In the genomic region with DNA sequence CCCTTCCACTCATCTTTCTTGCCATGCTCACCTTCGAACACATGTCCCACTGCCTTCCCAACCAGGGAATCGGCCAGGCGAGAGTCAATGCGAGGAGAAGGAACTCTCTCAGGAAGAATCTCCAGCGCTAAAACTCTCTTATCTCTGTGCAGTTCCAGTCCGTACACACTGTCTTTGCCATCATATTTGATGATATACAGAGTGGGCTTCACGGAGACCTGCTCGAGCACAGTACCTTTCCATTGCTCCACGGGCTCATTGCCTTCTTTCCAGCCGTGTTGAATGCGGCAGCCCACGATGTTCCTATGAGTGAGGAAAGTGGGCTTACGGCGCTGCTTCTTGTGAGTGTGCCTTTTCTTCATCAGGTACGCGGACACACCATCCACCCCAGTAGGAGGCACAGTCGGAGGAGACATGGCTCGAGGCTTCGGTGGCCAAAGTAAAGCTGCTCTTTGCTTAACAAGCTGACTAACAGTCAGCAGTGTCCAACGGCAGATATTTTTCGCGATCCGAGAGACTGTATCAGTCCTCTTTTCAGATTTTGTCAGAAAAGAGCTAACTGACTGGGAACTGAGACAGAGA, we compare ENCODE assay signal across 8 mouse cellular contexts. TPM values are rescaled to one million over a fixed set of nuclear protein-coding genes. Genes with fewer than 3 reads are reported as not detected.
DNase-seq lines count a peak whose midpoint lies in the region; ATAC-seq and TF ChIP-seq lines count a peak whose summit lies in the region.

No protein-coding gene starts in this region.

- ATAC-seq in embryonic facial prominence, embryonic 13.5 days (ENCODE audit: insufficient number of reproducible peaks, insufficient read depth, low FRiP score, low TSS enrichment, low read depth): no peak
- ATAC-seq in hindbrain, embryonic 16.5 days: peak; percentile 74
- peak; percentile 51 for ATAC-seq in lung, embryonic 16.5 days (ENCODE audit: low read depth)

- in situ Hi-C loops in ES-E14 (cut with MboI; ENCODE audit: low sequenced_read_pairs in 2 of 2, unreplicated experiment in 2 of 2): no loop called here

- no peak; the same call in 1 of the 2 replicates for TF ChIP-seq CTCF in layer of hippocampus, adult 2 months (conservative IDR thresholded peaks at IDR 0.05)
- no peak for TF ChIP-seq CTCF in testis, adult 2 months (IDR thresholded peaks at IDR 0.05; ENCODE audit: control insufficient read depth, insufficient read depth, insufficient replicate concordance, low read depth, low read length)

- 22% methylated on average over 23 of the region's 23 CpGs for WGBS in embryonic facial prominence, embryonic 13.5 days
- 20% methylated on average over 23 of the region's 23 CpGs for WGBS in hindbrain, embryonic 16.5 days
- WGBS in lung, embryonic 16.5 days: 18% methylated on average over 23 of the region's 23 CpGs

- peak overlapping the region; percentile 69 for H3K4me3 ChIP-seq in layer of hippocampus, adult 2 months
- peak overlapping the region; percentile 85 to 95 for H3K4me3 ChIP-seq in ES-E14 (ENCODE audit: insufficient read depth in 1 of 2, low read depth in 1 of 2, low read length in 2 of 2, poor library complexity in 1 of 2, severe bottlenecking in 1 of 2)
- peak overlapping the region; percentile 53 for H3K4me3 ChIP-seq in embryonic facial prominence, embryonic 13.5 days
- peak overlapping the region; percentile 55 for H3K4me3 ChIP-seq in hindbrain, embryonic 16.5 days (ENCODE audit: low read length)
- peak overlapping the region; percentile 59 for H3K4me3 ChIP-seq in lung, embryonic 16.5 days (ENCODE audit: low read length)
- H3K4me3 ChIP-seq in testis, adult 2 months (ENCODE audit: control insufficient read depth, low read depth, low read length): peak overlapping the region; percentile 88

- H3K27ac ChIP-seq in layer of hippocampus, adult 2 months: peak overlapping the region; percentile 89
- peak overlapping the region; percentile 77; the same call in 1 of the 2 replicates for H3K27ac ChIP-seq in ES-E14 (ENCODE audit: insufficient read depth, low read depth, low read length, poor library complexity, severe bottlenecking)
- peak overlapping the region; percentile 96 for H3K27ac ChIP-seq in embryonic facial prominence, embryonic 13.5 days
- peak overlapping the region; percentile 87 for H3K27ac ChIP-seq in hindbrain, embryonic 16.5 days (ENCODE audit: low read depth, low read length)
- H3K27ac ChIP-seq in lung, embryonic 16.5 days (ENCODE audit: low read length): peak overlapping the region; percentile 95
- peak overlapping the region; percentile 85 for H3K27ac ChIP-seq in testis, adult 2 months (ENCODE audit: control insufficient read depth, insufficient read depth, low read depth, low read length)

- H3K9me3 ChIP-seq in ES-E14 (ENCODE audit: control insufficient read depth, insufficient read depth, low read depth, low read length): no peaks in the 10 kb centered on the region
- no peaks in the 10 kb centered on the region for H3K9me3 ChIP-seq in embryonic facial prominence, embryonic 13.5 days
- no peaks in the 10 kb centered on the region for H3K9me3 ChIP-seq in hindbrain, embryonic 16.5 days (ENCODE audit: control insufficient read depth, low read length)
- H3K9me3 ChIP-seq in lung, embryonic 16.5 days (ENCODE audit: control insufficient read depth, low read length): no peaks in the 10 kb centered on the region

- H3K27me3 ChIP-seq in embryonic facial prominence, embryonic 13.5 days: peaks cover 13% of the 10 kb centered on the region
- H3K27me3 ChIP-seq in hindbrain, embryonic 16.5 days (replicated peaks; ENCODE audit: control insufficient read depth, insufficient read depth, low read length): no peaks in the 10 kb centered on the region
- H3K27me3 ChIP-seq in lung, embryonic 16.5 days (ENCODE audit: control insufficient read depth, insufficient read depth, low read depth, low read length): no peaks in the 10 kb centered on the region
- H3K27me3 ChIP-seq in testis, adult 2 months (ENCODE audit: control insufficient read depth, insufficient read depth, low read length): no peaks in the 10 kb centered on the region

- H3K4me1 ChIP-seq in ES-E14 (ENCODE audit: control insufficient read depth in 2 of 2, insufficient read depth in 2 of 2, low read length in 2 of 2, poor library complexity in 1 of 2): no peaks in the 10 kb centered on the region
- no peaks in the 10 kb centered on the region for H3K4me1 ChIP-seq in embryonic facial prominence, embryonic 13.5 days
- peaks cover 2% of the 10 kb centered on the region; the same call in 1 of the 2 replicates for H3K4me1 ChIP-seq in hindbrain, embryonic 16.5 days (ENCODE audit: control insufficient read depth, insufficient read depth, low read depth, low read length)
- H3K4me1 ChIP-seq in lung, embryonic 16.5 days (replicated peaks; ENCODE audit: control insufficient read depth, insufficient read depth, low read length): no peaks in the 10 kb centered on the region
- H3K4me1 ChIP-seq in testis, adult 2 months (ENCODE audit: control insufficient read depth, insufficient read depth, low read length): peaks cover 2% of the 10 kb centered on the region

- DNase-seq in layer of hippocampus, adult 2 months (ENCODE audit: low spot score in 2 of 2): no peak
- no peak for DNase-seq in layer of hippocampus, postnatal 14 days (ENCODE audit: low spot score in 2 of 2)
- DNase-seq in ES-E14 (ENCODE audit: low read depth, low spot score): peak; percentile 16
- DNase-seq in cerebellum, adult 9-11 months: no peak

- H3K36me3 ChIP-seq in ES-E14 (ENCODE audit: control insufficient read depth, insufficient read depth, low read length, poor library complexity, severe bottlenecking): no peaks in the 10 kb centered on the region
- H3K36me3 ChIP-seq in embryonic facial prominence, embryonic 13.5 days: no peaks in the 10 kb centered on the region
- no peaks in the 10 kb centered on the region for H3K36me3 ChIP-seq in hindbrain, embryonic 16.5 days (ENCODE audit: control insufficient read depth, insufficient read depth, low read length)
- H3K36me3 ChIP-seq in lung, embryonic 16.5 days (ENCODE audit: control insufficient read depth, insufficient read depth, low read length): no peaks in the 10 kb centered on the region
- H3K36me3 ChIP-seq in testis, adult 2 months (ENCODE audit: control insufficient read depth, insufficient read depth, low read length): no peaks in the 10 kb centered on the region

- peak overlapping the region; percentile 60 for H3K4me2 ChIP-seq in embryonic facial prominence, embryonic 13.5 days
- H3K4me2 ChIP-seq in hindbrain, embryonic 16.5 days (ENCODE audit: low read length): peak overlapping the region; percentile 68
- H3K4me2 ChIP-seq in lung, embryonic 16.5 days (ENCODE audit: low read depth, low read length): peak overlapping the region; percentile 55

- H3K9ac ChIP-seq in ES-E14 (ENCODE audit: insufficient read depth, low read depth, low read length, poor library complexity, severe bottlenecking): peak overlapping the region; percentile 88
- H3K9ac ChIP-seq in embryonic facial prominence, embryonic 13.5 days: peak overlapping the region; percentile 76
- peak overlapping the region; percentile 70 for H3K9ac ChIP-seq in hindbrain, embryonic 16.5 days (ENCODE audit: low read depth, low read length)
- H3K9ac ChIP-seq in lung, embryonic 16.5 days (ENCODE audit: low read length): peak overlapping the region; percentile 74

- no peak for TF ChIP-seq POLR2A in testis, adult 2 months (IDR thresholded peaks at IDR 0.05; ENCODE audit: control insufficient read depth, low read depth, low read length)

TF ChIP-seq in ES-E14, 5 proteins besides CTCF, POLR2A, EP300 and RAD21:
- TF ChIP-seq ZC3H11A (IDR thresholded peaks at IDR 0.05; ENCODE audit: borderline replicate concordance, low read depth, low read length) (no peak), ZNF384 (IDR thresholded peaks at IDR 0.05; ENCODE audit: low read depth, low read length) (no peak), CHD2 (IDR thresholded peaks at IDR 0.05; ENCODE audit: low read depth, low read length) (no peak), HCFC1 (IDR thresholded peaks at IDR 0.05; ENCODE audit: borderline replicate concordance, insufficient read depth, low read length) (no peak), MAFK (IDR thresholded peaks at IDR 0.05; ENCODE audit: insufficient read depth, low read depth, low read length) (no peak)
TF ChIP-seq in ES-E14: peak in this region for 0.

RNA-seq across cellular contexts. Expression of a gene that starts 0.6 kb away (rescaled TPM):
- under 1 TPM; 0.64 to 0.69 TPM for total RNA-seq in layer of hippocampus, adult 2 months (2021)
- under 1 TPM; 0.69 to 0.78 TPM for total RNA-seq in layer of hippocampus, postnatal 14 days (2021)
- total RNA-seq in ES-E14 (2012; rRNA removed): 1.7 TPM in 2 replicates
- polyA plus RNA-seq in embryonic facial prominence, embryonic 13.5 days (2015; fragmentation: Nextera tagmentation; extraction: Ambion mirVana): 11.1 and 12.8 TPM in 2 replicates
- polyA plus RNA-seq in hindbrain, embryonic 16.5 days (2015; fragmentation: Nextera tagmentation; extraction: Ambion mirVana): 2.8 and 3.3 TPM in 2 replicates
- 8.2 and 10.6 TPM in 2 replicates for polyA plus RNA-seq in lung, embryonic 16.5 days (2015; fragmentation: Nextera tagmentation; extraction: Ambion mirVana)
- polyA plus RNA-seq in testis, adult 2 months (2012; rRNA removed): 0.07 and 0.14 TPM in 2 replicates
